Mouse (Mus musculus) hindbrain, embryonic 13.5 days (tissue): Measurements from ENCODE around the gene Tmpo. TPM values are rescaled to one million over a fixed set of nuclear protein-coding genes. Genes with fewer than 3 reads are reported as not detected.

Experiments
- polyA plus RNA-seq: library from polyadenylated mRNA; unstranded; fragments of >200 nt; fragmentation: Nextera tagmentation; extraction: Ambion mirVana; gene quantifications from 2 replicates; pipeline ENCODE4 v1.2.1, GENCODE M21; 2015

Tmpo gene
- polyA plus RNA-seq, 1 experiment from 2014 or later, result 129 TPM

Other genes starting within 250 kb of the Tmpo start
- gene Apaf1, start 98.5 kb downstream of the Tmpo start, polyA plus RNA-seq, result 17.8 and 20.9 TPM in 2 replicates
- 19.9 and 21.3 TPM in 2 replicates for gene Ikbip, start 98.4 kb downstream of the Tmpo start, polyA plus RNA-seq
- gene Slc25a3, start 57.3 kb downstream of the Tmpo start, polyA plus RNA-seq, result 506 and 512 TPM in 2 replicates